Mouse (Mus musculus) olfactory bulb, adult 2 months (tissue): ENCODE data around the gene Ccdc102a. TPM values are rescaled to one million over a fixed set of nuclear protein-coding genes. Genes with fewer than 3 reads are reported as not detected.

Experiments used
- H3K27ac ChIP-seq: fragments of 200-500 bp; 2 replicates; pipeline ENCODE4 v1.5.1; 2012; ENCODE audit warnings: low read depth, low read length; ENCODE audit not compliant: insufficient read depth
- H3K4me1 ChIP-seq: fragments of 200-500 bp; 2 replicates; pipeline ENCODE4 v1.6.1; 2012; ENCODE audit warnings: low read length; ENCODE audit not compliant: control insufficient read depth, insufficient read depth
- H3K4me3 ChIP-seq: fragments of 200-500 bp; 2 replicates; pipeline ENCODE4 v1.5.1; 2012; ENCODE audit warnings: mild to moderate bottlenecking, low read depth, low read length, moderate library complexity; ENCODE audit not compliant: insufficient read depth
- CTCF ChIP-seq: fragments of 200-500 bp; IDR thresholded peaks from 2 replicates; pipeline ENCODE4 v1.5.1; 2012; ENCODE audit warnings: low read depth, mild to moderate bottlenecking, low read length, moderate library complexity; ENCODE audit not compliant: insufficient read depth
- POLR2A ChIP-seq: fragments of 200-500 bp; IDR thresholded peaks from 2 replicates; pipeline ENCODE4 v1.6.1; 2012; ENCODE audit warnings: mild to moderate bottlenecking, low read depth, low read length, moderate library complexity; ENCODE audit not compliant: insufficient read depth
- WGBS: fragments of 180-500 bp; shearing (Covaris S2); methylation state at CpG from one replicate; pipeline ENCODE4 v1.1.7; 2018; 5-methylcytosine and 5-hydroxymethylcytosine counted together
- polyA plus RNA-seq: library from polyadenylated mRNA; stranded (reverse); fragments of >200 nt; gene quantifications from 2 replicates; pipeline ENCODE4 v1.2.4, GENCODE M21; 2012; ENCODE audit warnings: low replicate concordance; ENCODE audit not compliant: missing spikeins, insufficient read depth, insufficient read length

Ccdc102a gene
- not detected in 2 replicates for polyA plus RNA-seq

- H3K27ac ChIP-seq, result no peak within 1 kb of the TSS
- H3K4me1 ChIP-seq, result peaks cover 28% of the 10 kb centered on the region
- H3K4me3 ChIP-seq, result peak within 1 kb of the TSS; percentile 43
- TF ChIP-seq CTCF (no peak), POLR2A (no peak)
- WGBS, result 7% methylated on average over 49 of the region's 51 CpGs
These were observed at the start of gene Ccdc102a for GRCm38 (mm10) chr8:94917851-94918495. TSS of gene Ccdc102a (minus strand) at chr8:94918098.

GRCm38 (mm10) chr8:94967554-94967953, 49.7 kb upstream of the Ccdc102a start:
- WGBS, result 71% methylated on average over 3 of the region's 3 CpGs
- H3K4me1 ChIP-seq, result no peaks in the 10 kb centered on the region
- TF ChIP-seq POLR2A (no peak), CTCF (no peak)
- H3K27ac ChIP-seq, result no peak overlapping the region
- H3K4me3 ChIP-seq, result no peak overlapping the region

GRCm38 (mm10) chr8:94967071-94967470, 49.2 kb upstream of the Ccdc102a start:
- no peak overlapping the region for H3K4me3 ChIP-seq
- WGBS, result 87% methylated on average over 4 of the region's 4 CpGs
- H3K4me1 ChIP-seq, result no peaks in the 10 kb centered on the region
- no peak overlapping the region for H3K27ac ChIP-seq
- no peak for TF ChIP-seq POLR2A
- no peak for TF ChIP-seq CTCF

- Histone ChIP-seq H3K4me1 (no peaks in the 10 kb centered on the region), H3K4me3 (no peak overlapping the region), H3K27ac (no peak overlapping the region)
- WGBS, result 23% methylated on average over 7 of the region's 7 CpGs
- TF ChIP-seq CTCF (no peak), POLR2A (no peak)
These were observed 48.7 kb upstream of the Ccdc102a start for GRCm38 (mm10) chr8:94966578-94966977.

- TF ChIP-seq POLR2A (no peak), CTCF (no peak)
- no peaks in the 10 kb centered on the region for H3K4me1 ChIP-seq
- H3K4me3 ChIP-seq, result no peak overlapping the region
- WGBS, result 84% methylated on average over 10 of the region's 10 CpGs
- no peak overlapping the region for H3K27ac ChIP-seq
These were observed 46.9 kb upstream of the Ccdc102a start for GRCm38 (mm10) chr8:94964828-94965227.

- Histone ChIP-seq H3K27ac (no peak overlapping the region), H3K4me3 (no peak overlapping the region), H3K4me1 (no peaks in the 10 kb centered on the region)
- WGBS, result 83% methylated on average over 1 of the region's 1 CpGs
- TF ChIP-seq POLR2A, result no peak
- TF ChIP-seq CTCF, result no peak
These were observed 44.3 kb upstream of the Ccdc102a start for GRCm38 (mm10) chr8:94962201-94962600.

GRCm38 (mm10) chr8:94956078-94956574, 38.2 kb upstream of the Ccdc102a start:
- Histone ChIP-seq H3K4me1 (peaks cover 7% of the 10 kb centered on the region), H3K27ac (no peak overlapping the region), H3K4me3 (no peak overlapping the region)
- 89% methylated on average over 1 of the region's 1 CpGs for WGBS
- TF ChIP-seq POLR2A (no peak), CTCF (no peak)

- TF ChIP-seq CTCF (peak; percentile 27; the same call in 1 of the 2 replicates), POLR2A (no peak)
- Histone ChIP-seq H3K4me1 (peaks cover 7% of the 10 kb centered on the region), H3K27ac (no peak overlapping the region), H3K4me3 (no peak overlapping the region)
- 38% methylated on average over 9 of the region's 9 CpGs for WGBS
These were observed 37.2 kb upstream of the Ccdc102a start for GRCm38 (mm10) chr8:94954921-94955758.

GRCm38 (mm10) chr8:94954368-94954737, 36.5 kb upstream of the Ccdc102a start:
- TF ChIP-seq CTCF (no peak), POLR2A (no peak)
- 44% methylated on average over 7 of the region's 7 CpGs for WGBS

More at GRCm38 (mm10) chr8:94954368-94954737, 36.5 kb upstream of the Ccdc102a start:
- H3K4me1 ChIP-seq, result peaks cover 7% of the 10 kb centered on the region
- H3K27ac ChIP-seq, result no peak overlapping the region
- H3K4me3 ChIP-seq, result no peak overlapping the region
